Mouse (Mus musculus) hindbrain, embryonic 16.5 days (tissue): ENCODE results near the gene Fate1. TPM values are rescaled to one million over a fixed set of nuclear protein-coding genes. Genes with fewer than 3 reads are reported as not detected.

Source experiments
- ATAC-seq: fragments of 200-750 bp; cut with Nextera tagmentation; 2 replicates; pipeline ENCODE4 v1.8.0; 2017; ENCODE audit warnings: moderate TSS enrichment, moderate library complexity
- H3K27ac ChIP-seq: fragments of 300-500 bp; sonication (generic); 2 replicates; pipeline ENCODE4 v1.5.1; 2014; ENCODE audit warnings: low read depth, mild to moderate bottlenecking, control low read depth, low read length, moderate library complexity
- H3K27me3 ChIP-seq: fragments of 300-500 bp; sonication (generic); replicated peaks from 2 replicates; pipeline ENCODE4 v1.6.1; 2014; ENCODE audit warnings: low read length; ENCODE audit not compliant: control insufficient read depth, insufficient read depth
- H3K36me3 ChIP-seq: fragments of 300-500 bp; sonication (generic); 2 replicates; pipeline ENCODE4 v1.6.1; 2014; ENCODE audit warnings: mild to moderate bottlenecking, low read length, moderate library complexity, mixed read lengths; ENCODE audit not compliant: control insufficient read depth, insufficient read depth
- H3K4me1 ChIP-seq: fragments of 300-500 bp; sonication (generic); 2 replicates; pipeline ENCODE4 v1.6.1; 2014; ENCODE audit warnings: low read depth, low read length; ENCODE audit not compliant: control insufficient read depth, insufficient read depth
- H3K4me2 ChIP-seq: fragments of 300-500 bp; sonication (generic); 2 replicates; pipeline ENCODE4 v1.6.1; 2014; ENCODE audit warnings: mild to moderate bottlenecking, low read length, control low read depth, moderate library complexity
- H3K4me3 ChIP-seq: fragments of 300-500 bp; sonication (generic); 2 replicates; pipeline ENCODE4 v1.5.1; 2014; ENCODE audit warnings: mild to moderate bottlenecking, low read length, control low read depth, moderate library complexity
- H3K9ac ChIP-seq: fragments of 300-500 bp; sonication (generic); 2 replicates; pipeline ENCODE4 v1.6.1; 2014; ENCODE audit warnings: low read depth, mild to moderate bottlenecking, control low read depth, low read length, moderate library complexity
- H3K9me3 ChIP-seq: fragments of 300-500 bp; sonication (generic); 2 replicates; pipeline ENCODE4 v1.6.1; 2014; ENCODE audit warnings: mild to moderate bottlenecking, low read length, moderate library complexity; ENCODE audit not compliant: control insufficient read depth
- WGBS: fragments of 180-500 bp; shearing (Covaris S2); extraction: QIAGEN DNeasy Blood & Tissue Kit; methylation state at CpG from one replicate; pipeline ENCODE4 v1.1.7; 2014; 5-methylcytosine and 5-hydroxymethylcytosine counted together
- polyA plus RNA-seq: library from polyadenylated mRNA; unstranded; fragments of >200 nt; fragmentation: Nextera tagmentation; extraction: Ambion mirVana; gene quantifications from 2 replicates; pipeline ENCODE4 v1.2.1, GENCODE M21; 2015

The Fate1 gene
- polyA plus RNA-seq, 1 experiment from 2014 or later = 0.19 TPM

GRCm38 (mm10) chrX:71980443-71980842, 7.7 kb downstream of the Fate1 start:
- H3K4me2 ChIP-seq = no peak overlapping the region
- H3K4me3 ChIP-seq = no peak overlapping the region
- no peak for ATAC-seq
- H3K4me1 ChIP-seq = no peaks in the 10 kb centered on the region
- WGBS = 83% methylated on average over 3 of the region's 3 CpGs
- no peak overlapping the region for H3K27ac ChIP-seq
- no peak overlapping the region for H3K9ac ChIP-seq
- no peaks in the 10 kb centered on the region for H3K36me3 ChIP-seq
- H3K27me3 ChIP-seq = no peaks in the 10 kb centered on the region
- no peaks in the 10 kb centered on the region for H3K9me3 ChIP-seq

DNA sequence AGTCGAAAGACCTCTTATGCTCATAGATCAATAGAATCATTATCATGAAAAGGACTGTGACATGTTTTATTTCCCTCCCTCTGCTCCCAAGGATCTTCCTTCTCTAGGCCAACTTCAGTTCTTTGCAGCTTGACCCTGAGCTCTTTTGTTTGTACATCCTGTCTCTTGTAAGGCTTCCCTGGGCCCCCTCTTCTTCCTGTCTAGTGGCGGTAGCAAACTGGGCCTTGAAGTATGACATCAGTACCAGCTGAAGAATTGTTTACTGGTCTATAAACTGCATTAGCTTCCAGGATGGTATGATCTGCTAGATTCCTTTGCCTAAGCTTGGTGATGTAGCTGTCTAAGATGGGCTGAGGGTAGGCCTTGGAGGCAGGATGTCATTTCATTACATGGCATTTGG, 8.5 kb downstream of the Fate1 start:
- H3K27me3 ChIP-seq = no peaks in the 10 kb centered on the region
- no peaks in the 10 kb centered on the region for H3K4me1 ChIP-seq
- ATAC-seq = no peak
- WGBS = 61% methylated on average over 2 of the region's 2 CpGs
- H3K4me3 ChIP-seq = no peak overlapping the region
- no peaks in the 10 kb centered on the region for H3K36me3 ChIP-seq
- no peak overlapping the region for H3K27ac ChIP-seq
- no peak overlapping the region for H3K9ac ChIP-seq
- no peak overlapping the region for H3K4me2 ChIP-seq
- H3K9me3 ChIP-seq = no peaks in the 10 kb centered on the region

GRCm38 (mm10) chrX:71983205-71983604, 10.4 kb downstream of the Fate1 start:
- Histone ChIP-seq H3K27me3 (no peaks in the 10 kb centered on the region), H3K4me2 (no peak overlapping the region), H3K4me1 (no peaks in the 10 kb centered on the region), H3K9ac (no peak overlapping the region), H3K4me3 (no peak overlapping the region), H3K27ac (no peak overlapping the region), H3K36me3 (no peaks in the 10 kb centered on the region), H3K9me3 (no peaks in the 10 kb centered on the region)
- ATAC-seq = no peak
- WGBS = 68% methylated on average over 2 of the region's 2 CpGs

DNA sequence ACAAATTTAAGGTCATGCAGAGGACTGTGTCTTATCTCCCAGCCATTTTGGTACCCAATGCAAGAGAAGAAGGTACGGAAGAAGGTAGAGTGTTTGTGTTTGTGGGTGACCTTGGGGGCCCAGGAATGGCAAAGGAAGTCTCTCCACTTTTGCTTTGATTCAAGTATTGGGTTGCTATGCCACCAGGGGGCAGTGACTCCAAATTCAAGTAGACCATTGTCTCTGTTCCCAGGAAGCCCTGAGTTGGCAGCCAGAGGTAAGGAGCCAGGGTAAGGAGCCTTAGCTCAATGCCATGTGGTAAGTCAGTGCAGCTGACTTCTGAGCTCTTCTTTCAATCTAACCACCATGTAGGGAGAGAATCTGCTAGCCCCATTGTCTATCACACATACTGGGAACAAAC, 11.0 kb downstream of the Fate1 start:
- WGBS = 86% methylated on average over 1 of the region's 1 CpGs
- ATAC-seq = no peak
- H3K9me3 ChIP-seq = no peaks in the 10 kb centered on the region

GRCm38 (mm10) chrX:71991549-71991948, 18.8 kb downstream of the Fate1 start, which contains the start of gene Cnga2:
Gene Cnga2 (plus strand): TSS chrX:71991849.
- Histone ChIP-seq H3K4me3 (no peak within 1 kb of the TSS), H3K9me3 (no peaks in the 10 kb centered on the region), H3K27ac (no peak within 1 kb of the TSS), H3K4me2 (no peak within 1 kb of the TSS), H3K4me1 (no peaks in the 10 kb centered on the region), H3K27me3 (no peaks in the 10 kb centered on the region), H3K9ac (no peak within 1 kb of the TSS), H3K36me3 (no peaks in the 10 kb centered on the region)
- WGBS = 90% methylated on average over 3 of the region's 3 CpGs
- ATAC-seq = no peak

More for the DNA sequence above, 11.0 kb downstream of the Fate1 start:
- H3K4me1 ChIP-seq = no peaks in the 10 kb centered on the region
- no peaks in the 10 kb centered on the region for H3K27me3 ChIP-seq
- no peak overlapping the region for H3K4me2 ChIP-seq
- H3K9ac ChIP-seq = no peak overlapping the region
- no peak overlapping the region for H3K4me3 ChIP-seq
- H3K36me3 ChIP-seq = no peaks in the 10 kb centered on the region
- H3K27ac ChIP-seq = no peak overlapping the region

GRCm38 (mm10) chrX:71995972-71996371, 23.2 kb downstream of the Fate1 start:
- no peak for ATAC-seq
- WGBS = 58% methylated on average over 1 of the region's 1 CpGs
- Histone ChIP-seq H3K9ac (no peak overlapping the region), H3K4me3 (no peak overlapping the region), H3K9me3 (no peaks in the 10 kb centered on the region), H3K4me2 (no peak overlapping the region), H3K4me1 (no peaks in the 10 kb centered on the region), H3K36me3 (no peaks in the 10 kb centered on the region), H3K27ac (no peak overlapping the region), H3K27me3 (no peaks in the 10 kb centered on the region)

- Histone ChIP-seq H3K4me2 (no peak overlapping the region), H3K36me3 (no peaks in the 10 kb centered on the region), H3K27ac (no peak overlapping the region), H3K4me3 (no peak overlapping the region), H3K4me1 (no peaks in the 10 kb centered on the region), H3K9me3 (no peaks in the 10 kb centered on the region), H3K27me3 (no peaks in the 10 kb centered on the region), H3K9ac (no peak overlapping the region)
- ATAC-seq = no peak
Measured at GRCm38 (mm10) chrX:72009930-72010329, 37.1 kb downstream of the Fate1 start.

DNA sequence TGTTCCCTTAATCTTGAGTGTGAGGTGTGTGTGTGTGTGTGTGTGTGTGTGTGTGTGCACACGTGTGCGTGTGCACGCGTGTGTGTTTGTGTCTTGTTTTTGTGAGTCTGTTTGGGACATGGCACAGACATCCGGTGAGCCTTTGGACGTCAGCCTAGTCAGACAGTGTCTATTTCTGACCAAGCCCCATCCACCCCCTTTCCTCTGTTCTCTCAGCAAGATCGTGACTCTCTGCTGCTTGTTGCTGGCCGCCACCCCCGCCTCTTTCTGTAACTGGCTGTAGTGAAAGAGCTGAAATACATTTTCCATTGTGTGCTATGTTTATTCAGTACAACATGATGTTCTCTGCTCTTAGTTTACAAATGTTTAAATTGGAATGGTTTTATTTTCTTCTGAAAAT, 39.5 kb downstream of the Fate1 start:
- no peaks in the 10 kb centered on the region for H3K36me3 ChIP-seq
- H3K4me1 ChIP-seq = no peaks in the 10 kb centered on the region
- H3K27ac ChIP-seq = no peak overlapping the region
- ATAC-seq = no peak
- no peak overlapping the region for H3K9ac ChIP-seq
- 50% methylated on average over 9 of the region's 9 CpGs for WGBS
- H3K27me3 ChIP-seq = no peaks in the 10 kb centered on the region
- no peaks in the 10 kb centered on the region for H3K9me3 ChIP-seq
- H3K4me2 ChIP-seq = no peak overlapping the region
- no peak overlapping the region for H3K4me3 ChIP-seq

- no peak overlapping the region for H3K27ac ChIP-seq
- 27% methylated on average over 3 of the region's 3 CpGs for WGBS
- H3K27me3 ChIP-seq = no peaks in the 10 kb centered on the region
- ATAC-seq = no peak
- H3K36me3 ChIP-seq = no peaks in the 10 kb centered on the region
- no peaks in the 10 kb centered on the region for H3K9me3 ChIP-seq
- H3K4me3 ChIP-seq = no peak overlapping the region
- H3K4me2 ChIP-seq = no peak overlapping the region
- no peaks in the 10 kb centered on the region for H3K4me1 ChIP-seq
- no peak overlapping the region for H3K9ac ChIP-seq
Measured at GRCm38 (mm10) chrX:72012804-72013203, 40.0 kb downstream of the Fate1 start.

- Histone ChIP-seq H3K4me2 (no peak overlapping the region), H3K9me3 (no peaks in the 10 kb centered on the region), H3K4me3 (no peak overlapping the region), H3K9ac (no peak overlapping the region), H3K27me3 (no peaks in the 10 kb centered on the region), H3K36me3 (no peaks in the 10 kb centered on the region), H3K27ac (no peak overlapping the region), H3K4me1 (no peaks in the 10 kb centered on the region)
- no peak for ATAC-seq
- 67% methylated on average over 1 of the region's 1 CpGs for WGBS
Measured at GRCm38 (mm10) chrX:72022241-72022640, 49.5 kb downstream of the Fate1 start.
